Mouse (Mus musculus): ENCODE results near the gene Ccsap.

Gene Ccsap

GRCm38 (mm10) chr8:123805718-123806373 is 54.2 kb downstream of the Ccsap start, which contains the start of gene Rab4a:
Gene Rab4a, plus strand, starts transcription at chr8:123805985.
- peak; percentile 74 to 80 for DNase-seq (ENCODE audit: low spot score in 2 of 2)

- DNase-seq (ENCODE audit: low spot score in 2 of 2) = no peak
These were observed 54.7 kb downstream of the Ccsap start for GRCm38 (mm10) chr8:123805209-123805717.

GRCm38 (mm10) chr8:123804586-123804985 is 55.4 kb downstream of the Ccsap start:
- DNase-seq (ENCODE audit: low spot score in 2 of 2) = no peak

GRCm38 (mm10) chr8:123803639-123804038 is 56.4 kb downstream of the Ccsap start:
- no peak for DNase-seq (ENCODE audit: low spot score in 2 of 2)

- DNase-seq (ENCODE audit: low spot score in 2 of 2) = no peak
These were observed 58.5 kb downstream of the Ccsap start for GRCm38 (mm10) chr8:123801538-123801937.

- no peak for DNase-seq (ENCODE audit: low spot score in 2 of 2)
These were observed 59.1 kb downstream of the Ccsap start for GRCm38 (mm10) chr8:123800867-123801266.

- DNase-seq (ENCODE audit: low spot score in 2 of 2) = no peak
These were observed 60.1 kb downstream of the Ccsap start for GRCm38 (mm10) chr8:123799885-123800284.

GRCm38 (mm10) chr8:123799434-123799833 is 60.6 kb downstream of the Ccsap start:
- DNase-seq (ENCODE audit: low spot score in 2 of 2) = no peak

GRCm38 (mm10) chr8:123797928-123798327 is 62.1 kb downstream of the Ccsap start:
- DNase-seq (ENCODE audit: low spot score in 2 of 2) = no peak

- no peak for DNase-seq (ENCODE audit: low spot score in 2 of 2)
These were observed 63.3 kb downstream of the Ccsap start for GRCm38 (mm10) chr8:123796758-123797157.

- no peak for DNase-seq (ENCODE audit: low spot score in 2 of 2)
These were observed 65.2 kb downstream of the Ccsap start for GRCm38 (mm10) chr8:123794766-123795165.

- no peak for DNase-seq (ENCODE audit: low spot score in 2 of 2)
These were observed 66.1 kb downstream of the Ccsap start for GRCm38 (mm10) chr8:123793900-123794299.

GRCm38 (mm10) chr8:123791845-123792225 is 68.2 kb downstream of the Ccsap start:
- DNase-seq (ENCODE audit: low spot score in 2 of 2) = no peak

- no peak for DNase-seq (ENCODE audit: low spot score in 2 of 2)
These were observed 68.7 kb downstream of the Ccsap start for GRCm38 (mm10) chr8:123791101-123791844.

Measured in frontal cortex, postnatal 36 days (tissue).